Mouse (Mus musculus) layer of hippocampus, adult 2 months (tissue): ENCODE data around the gene Luc7l3. TPM values are rescaled to one million over a fixed set of nuclear protein-coding genes. Genes with fewer than 3 reads are reported as not detected.

ENCODE experiments used
- DNase-seq, 2 experiments: peaks; one replicate each; pipeline ENCODE4 v3.0.0; 2022; ENCODE audit warnings: low spot score in 2 of 2
- H3K27ac ChIP-seq: fragments of 200-600 bp; 2 replicates; pipeline ENCODE4 v1.8.1; 2022
- H3K4me3 ChIP-seq: fragments of 200-600 bp; 2 replicates; pipeline ENCODE4 v1.8.1; 2022; ENCODE audit warnings: mild to moderate bottlenecking
- CTCF ChIP-seq: fragments of 200-600 bp; conservative IDR thresholded peaks from 2 replicates; pipeline ENCODE4 v1.8.1; 2022; ENCODE audit warnings: antibody characterized with exemption, mild to moderate bottlenecking, moderate library complexity
- long read RNA-seq, 2 experiments: library from polyadenylated mRNA; stranded (forward); transcript quantifications; one replicate each; pipeline ENCODE4 v2.0.0; 2021; ENCODE audit warnings: borderline mapping rate in 2 of 2
- total RNA-seq, 2 experiments: library from RNA; stranded (reverse); gene quantifications; 2 replicates each; pipeline ENCODE4 v1.2.3; 2021

Luc7l3 gene
- 100 to 1,000 TPM; 115 to 132 TPM for total RNA-seq
- long read RNA-seq, experiment 1, full-length matches to known transcripts: 28 of 43 reads
- long read RNA-seq, experiment 1, partial matches to known transcripts: 3 of 43 reads
- long read RNA-seq, experiment 1, other reads (novel, unspliced or antisense): 12 of 43 reads
- long read RNA-seq, experiment 2, full-length matches to known transcripts: 40 of 65 reads
- long read RNA-seq, experiment 2, partial matches to known transcripts: 9 of 65 reads
- long read RNA-seq, experiment 2, other reads (novel, unspliced or antisense): 16 of 65 reads

DNA sequence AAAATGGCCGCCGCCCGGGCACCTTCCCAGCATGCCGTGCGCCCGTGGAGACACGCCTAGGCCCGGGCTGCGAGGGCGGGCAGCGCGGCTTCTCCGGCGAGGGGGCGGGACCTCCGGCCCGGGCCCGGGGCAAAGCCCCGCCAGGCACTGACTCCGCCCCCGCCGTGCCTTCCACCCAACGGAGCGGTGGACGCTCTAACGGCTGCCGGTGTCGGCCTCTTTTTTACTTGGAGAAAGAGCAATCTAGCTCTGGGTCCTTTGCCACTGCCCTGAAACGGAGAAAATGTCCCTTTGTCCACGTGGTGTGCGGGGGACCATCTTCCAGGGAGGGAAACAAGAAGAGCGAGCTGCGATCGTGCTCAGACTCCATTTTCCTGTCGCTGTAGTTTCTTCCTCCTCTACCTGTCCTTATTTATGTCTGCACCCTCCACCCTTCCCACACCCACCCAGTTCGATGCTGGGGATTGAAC lies at the start of gene Luc7l3:
TSS of gene Luc7l3 (minus strand) at position 58 of the 470 bp plus-strand sequence.
- Histone ChIP-seq H3K4me3 (peak within 1 kb of the TSS; percentile 72), H3K27ac (peak within 1 kb of the TSS; percentile 98)
- peak; percentile 94 to 96 for DNase-seq
- no peak for TF ChIP-seq CTCF

DNA sequence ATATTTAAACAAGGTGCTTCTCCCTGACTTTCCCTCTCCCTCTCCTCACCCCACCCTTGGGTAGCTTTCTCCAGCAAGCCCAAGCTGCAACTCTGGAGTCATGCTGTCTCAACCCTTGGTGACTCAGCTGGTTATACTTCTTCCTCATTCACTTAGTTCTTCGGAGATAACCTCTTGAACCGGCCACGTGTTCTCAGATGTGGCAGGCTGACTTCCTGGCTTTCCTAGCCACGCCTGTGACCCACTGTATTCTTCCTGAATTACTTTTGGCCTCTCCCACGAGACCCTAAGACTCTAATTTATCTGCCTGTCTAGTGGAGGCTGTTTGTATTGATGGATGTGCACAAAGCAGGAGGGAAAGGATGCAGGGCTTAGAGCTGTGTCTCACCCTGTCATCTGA lies 49.0 kb upstream of the Luc7l3 start:
- no peak for DNase-seq
- TF ChIP-seq CTCF: no peak
- Histone ChIP-seq H3K4me3 (no peak overlapping the region), H3K27ac (no peak overlapping the region)

DNA sequence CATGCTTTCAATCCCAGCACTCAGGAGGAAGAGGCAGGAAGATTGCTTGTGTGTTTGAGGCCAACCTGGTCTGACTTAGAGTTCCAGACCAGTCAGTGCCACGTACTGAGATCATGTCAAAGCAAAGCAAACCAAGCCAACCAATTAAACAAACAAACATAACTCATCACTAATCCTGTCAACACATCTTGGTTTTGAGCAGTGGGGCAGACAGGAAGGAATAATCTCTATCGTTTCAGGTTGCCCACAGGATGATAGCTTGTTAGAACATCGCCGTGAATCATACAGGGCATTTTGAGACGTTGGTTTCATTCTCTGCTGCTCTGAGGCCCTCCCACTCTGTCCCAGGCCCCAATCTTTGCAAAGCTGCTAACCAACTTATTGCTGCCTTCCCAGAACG lies 48.2 kb upstream of the Luc7l3 start:
- Histone ChIP-seq H3K27ac (no peak overlapping the region), H3K4me3 (no peak overlapping the region)
- no peak for DNase-seq
- TF ChIP-seq CTCF: no peak

DNA sequence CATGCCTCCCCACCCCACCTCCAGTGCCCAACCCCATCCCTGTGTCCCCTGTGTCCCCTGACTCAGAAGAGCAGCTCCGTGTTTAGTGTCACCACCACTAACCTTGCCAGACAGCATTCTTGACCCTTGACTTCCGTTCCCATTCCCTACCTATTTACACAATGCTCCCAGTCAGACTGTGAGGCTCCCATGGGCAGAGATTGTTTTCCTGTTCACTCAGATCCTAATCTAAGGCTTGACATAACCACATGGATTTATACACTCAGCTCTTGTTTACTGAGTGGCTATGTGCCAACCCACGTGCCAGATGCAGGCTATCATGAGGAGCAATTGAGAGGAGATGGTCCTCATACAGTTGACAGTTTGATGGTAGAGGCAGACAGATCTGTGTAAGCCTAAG lies 43.6 kb upstream of the Luc7l3 start:
- no peak overlapping the region for H3K27ac ChIP-seq
- DNase-seq: no peak
- no peak for TF ChIP-seq CTCF
- no peak overlapping the region for H3K4me3 ChIP-seq

DNA sequence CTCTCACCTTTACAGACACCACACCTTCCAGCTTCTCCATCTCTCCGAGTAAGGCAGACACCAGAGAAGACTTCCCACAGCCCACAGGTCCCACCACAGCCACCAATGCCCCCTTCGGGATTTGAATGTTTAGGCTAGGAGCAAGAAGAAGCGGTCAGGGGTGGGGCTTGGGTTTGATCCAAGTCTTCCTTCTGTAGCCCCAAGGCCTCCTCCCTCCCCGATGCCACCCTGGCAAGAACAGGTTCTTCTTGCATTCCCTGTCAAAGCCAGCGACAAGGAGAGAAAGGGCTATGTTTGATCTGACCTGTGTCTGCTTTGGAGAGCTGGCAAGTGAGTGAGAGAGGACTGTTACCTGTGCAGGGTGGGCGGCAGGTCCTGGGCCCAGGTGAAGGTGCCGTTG lies 41.9 kb upstream of the Luc7l3 start:
- no peak for TF ChIP-seq CTCF
- DNase-seq: no peak
- no peak overlapping the region for H3K4me3 ChIP-seq
- no peak overlapping the region for H3K27ac ChIP-seq

DNA sequence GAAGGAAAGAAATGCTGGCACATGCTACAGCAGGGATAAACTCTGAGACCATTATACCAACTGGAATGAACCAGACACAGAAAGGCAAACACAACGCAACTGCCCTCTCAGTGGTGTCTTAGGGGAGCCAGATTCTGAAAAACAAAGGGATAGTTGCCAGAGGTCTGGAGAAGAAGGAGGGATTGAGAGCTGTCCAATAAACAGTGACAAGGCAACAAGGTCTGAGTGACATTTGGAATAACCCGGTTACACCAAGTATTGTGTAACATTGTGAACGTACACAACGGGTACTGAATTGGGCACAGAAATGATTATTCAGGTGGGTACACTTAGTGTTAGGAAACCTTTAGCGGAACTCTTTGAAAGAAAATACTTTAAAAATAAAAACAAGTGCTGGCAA lies 40.3 kb upstream of the Luc7l3 start:
- no peak for DNase-seq
- no peak overlapping the region for H3K27ac ChIP-seq
- TF ChIP-seq CTCF: no peak
- H3K4me3 ChIP-seq: no peak overlapping the region

DNA sequence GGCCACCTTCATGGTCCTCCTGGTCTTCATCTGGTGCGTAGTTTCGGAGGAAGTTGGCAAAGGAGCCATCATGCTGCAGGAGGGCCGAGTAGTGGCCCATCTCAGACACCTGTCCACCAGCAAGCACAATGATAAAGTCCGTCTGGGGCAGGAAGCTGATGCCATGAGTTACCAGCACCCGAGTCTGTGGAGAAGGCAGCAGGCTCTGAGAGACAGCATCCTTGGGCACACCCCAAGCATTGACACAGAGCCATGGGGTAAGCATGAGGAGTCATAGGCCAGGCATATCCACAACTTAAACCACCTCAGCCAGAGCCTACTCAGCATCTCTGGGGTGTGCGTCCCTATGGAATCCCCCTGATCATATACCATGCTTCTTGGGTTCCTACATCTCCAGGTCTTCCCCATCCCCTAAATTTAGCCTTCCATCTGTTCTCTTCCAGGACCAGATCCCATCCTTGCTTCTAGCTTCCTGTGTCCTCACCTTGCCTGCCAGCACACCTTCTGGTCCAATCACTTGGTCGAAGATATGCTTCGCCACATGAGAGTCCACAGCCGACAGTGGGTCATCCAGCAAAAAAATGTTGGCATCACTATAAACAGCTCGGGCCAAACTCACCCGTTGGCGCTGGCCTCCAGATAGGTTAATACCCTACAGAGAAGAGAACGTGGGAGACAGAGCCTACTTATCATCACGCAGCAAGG lies 39.5 kb upstream of the Luc7l3 start:
- no peak for TF ChIP-seq CTCF
- no peak overlapping the region for H3K4me3 ChIP-seq
- no peak for DNase-seq
- H3K27ac ChIP-seq: no peak overlapping the region

DNA sequence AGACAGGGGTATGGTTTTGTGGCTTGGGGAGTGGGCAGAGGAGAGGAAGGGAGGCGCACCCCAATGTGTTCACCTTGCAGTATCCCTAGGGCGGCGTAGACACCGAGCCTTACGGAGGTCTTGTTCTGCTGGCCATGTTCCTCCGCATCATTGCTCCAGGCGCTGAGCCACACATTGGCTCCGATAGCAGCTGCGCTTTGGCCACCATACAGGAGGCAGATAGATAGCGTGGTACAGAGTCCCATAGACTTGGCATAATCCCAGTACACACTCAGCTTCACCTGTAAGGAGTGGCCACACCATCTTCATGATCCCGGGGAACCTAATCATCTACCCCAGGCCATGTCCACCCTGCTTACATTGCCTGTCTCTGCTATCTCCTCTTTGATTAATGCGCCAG lies 37.4 kb upstream of the Luc7l3 start:
- H3K27ac ChIP-seq: no peak overlapping the region
- no peak for TF ChIP-seq CTCF
- no peak for DNase-seq
- no peak overlapping the region for H3K4me3 ChIP-seq

DNA sequence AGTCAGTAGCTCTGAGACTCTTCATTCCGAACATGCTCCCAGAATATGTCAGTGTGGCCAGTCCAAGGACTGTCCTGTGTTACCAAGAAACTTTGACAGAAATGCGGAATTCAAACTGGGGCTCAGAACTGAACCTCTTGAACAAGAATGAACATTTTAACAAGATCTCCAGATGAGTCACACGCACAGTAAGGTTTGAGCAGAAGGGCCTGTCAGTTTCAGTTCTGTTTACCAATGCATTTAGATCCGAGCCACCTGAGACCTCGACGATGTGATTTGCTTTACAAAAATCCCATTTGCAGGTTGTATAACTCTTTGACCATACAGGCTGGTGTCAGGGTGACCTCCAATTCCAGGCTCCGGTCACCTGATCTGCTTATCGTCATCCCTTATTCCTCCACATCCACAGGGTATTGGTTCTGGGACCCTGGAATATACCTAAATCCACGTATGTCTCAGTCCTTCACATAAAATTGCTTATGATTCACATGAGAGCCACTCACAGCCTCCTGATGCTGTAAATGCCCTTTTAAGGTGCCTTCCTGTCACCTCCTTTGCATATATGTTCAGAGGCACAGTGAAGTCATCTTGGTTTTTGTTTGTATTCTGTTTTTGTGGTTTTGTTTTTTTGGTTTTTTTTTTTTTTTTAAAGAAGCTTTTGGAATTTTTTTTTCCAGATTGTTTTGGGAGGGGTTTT lies 33.9 kb upstream of the Luc7l3 start:
- no peak for DNase-seq
- no peak for TF ChIP-seq CTCF
- H3K4me3 ChIP-seq: no peak overlapping the region
- no peak overlapping the region for H3K27ac ChIP-seq

DNA sequence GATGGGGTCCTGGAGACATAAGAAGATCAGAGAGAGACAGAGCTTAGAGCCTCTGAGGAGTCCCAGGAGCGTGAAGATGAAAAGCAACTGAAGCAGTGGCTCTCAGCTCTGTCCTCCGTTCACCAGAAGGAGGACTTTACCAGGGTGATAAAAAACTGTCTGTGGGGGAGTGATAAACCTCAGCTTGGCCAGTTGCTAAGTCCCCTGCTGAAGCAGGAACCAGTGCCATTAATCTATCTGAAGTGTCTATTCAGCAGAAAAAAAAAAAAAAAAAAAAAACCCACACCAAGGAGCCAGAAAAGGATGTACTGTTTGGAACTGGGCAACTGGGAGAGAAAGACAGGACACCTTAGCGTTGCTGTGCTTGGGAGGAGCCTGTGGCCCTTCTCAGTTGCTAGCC lies 29.3 kb upstream of the Luc7l3 start:
- H3K27ac ChIP-seq: no peak overlapping the region
- no peak for TF ChIP-seq CTCF
- H3K4me3 ChIP-seq: no peak overlapping the region
- DNase-seq: no peak

DNA sequence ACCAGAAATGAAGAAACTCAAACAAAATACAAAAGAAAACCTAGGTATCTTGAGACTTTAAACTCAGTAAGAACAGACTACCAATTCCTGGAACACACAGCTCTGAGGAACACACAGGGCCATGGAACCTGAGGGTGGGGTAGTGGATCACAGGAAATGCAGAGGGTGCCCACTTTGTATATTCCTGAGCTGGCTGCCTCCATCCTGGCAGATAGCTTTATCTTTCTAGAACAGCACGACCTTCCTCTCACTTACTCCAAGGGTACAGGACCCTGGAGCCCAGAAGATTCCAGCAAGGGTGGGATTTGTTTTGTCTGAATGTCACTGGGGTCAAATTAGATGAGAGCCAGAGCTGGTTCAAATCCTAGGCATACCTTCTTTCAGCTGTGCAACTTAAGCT lies 28.5 kb upstream of the Luc7l3 start:
- no peak for TF ChIP-seq CTCF
- DNase-seq: no peak
- Histone ChIP-seq H3K27ac (no peak overlapping the region), H3K4me3 (no peak overlapping the region)

DNA sequence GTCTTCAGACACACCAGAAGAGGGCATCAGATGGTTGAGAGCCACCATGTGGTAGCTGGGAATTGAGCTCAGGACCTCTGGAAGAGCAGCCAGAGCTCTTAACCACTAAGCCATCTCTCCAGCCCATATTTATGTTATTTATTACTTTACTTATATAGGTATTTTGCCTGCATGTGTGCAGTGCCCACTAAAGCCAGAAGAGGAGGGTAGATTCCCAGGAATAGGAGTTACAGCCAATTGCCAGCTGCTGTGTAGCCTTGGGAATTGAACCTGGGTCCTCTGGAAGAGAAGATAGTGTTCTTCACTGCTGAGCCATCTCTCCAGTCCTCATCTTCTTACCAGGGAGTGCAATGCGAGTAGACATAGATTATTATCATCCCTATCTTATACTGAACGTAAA lies 28.1 kb upstream of the Luc7l3 start:
- no peak overlapping the region for H3K27ac ChIP-seq
- TF ChIP-seq CTCF: peak; percentile 39

DNA sequence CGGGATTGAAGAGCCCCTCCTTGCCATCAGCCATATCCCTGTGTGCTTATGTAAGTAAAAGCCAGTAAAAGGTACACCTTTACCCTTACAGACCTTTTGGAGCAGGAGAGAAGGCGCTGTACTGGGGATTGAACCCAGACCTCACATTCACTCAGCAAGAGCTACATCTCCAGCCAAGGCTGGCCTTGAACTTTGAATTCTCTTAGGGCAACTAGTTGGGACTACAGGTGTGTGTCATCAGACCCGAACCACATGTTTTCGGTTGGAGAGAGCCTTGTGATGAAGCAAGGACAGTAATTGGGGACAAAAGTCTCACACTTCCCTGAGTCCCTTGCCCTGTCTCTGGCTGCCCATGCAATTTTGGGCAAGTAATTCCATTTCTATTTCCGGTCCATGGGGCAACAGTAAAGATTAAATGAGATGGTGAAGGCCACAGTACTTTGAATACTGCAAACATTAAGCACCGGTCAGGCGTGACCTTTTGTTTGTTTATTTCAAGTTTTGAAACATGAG lies 25.3 kb upstream of the Luc7l3 start:
- Histone ChIP-seq H3K4me3 (no peak overlapping the region), H3K27ac (no peak overlapping the region)
- no peak for TF ChIP-seq CTCF
- DNase-seq: no peak

More for the DNA sequence above, 28.1 kb upstream of the Luc7l3 start:
- H3K4me3 ChIP-seq: no peak overlapping the region
- no peak for DNase-seq

DNA sequence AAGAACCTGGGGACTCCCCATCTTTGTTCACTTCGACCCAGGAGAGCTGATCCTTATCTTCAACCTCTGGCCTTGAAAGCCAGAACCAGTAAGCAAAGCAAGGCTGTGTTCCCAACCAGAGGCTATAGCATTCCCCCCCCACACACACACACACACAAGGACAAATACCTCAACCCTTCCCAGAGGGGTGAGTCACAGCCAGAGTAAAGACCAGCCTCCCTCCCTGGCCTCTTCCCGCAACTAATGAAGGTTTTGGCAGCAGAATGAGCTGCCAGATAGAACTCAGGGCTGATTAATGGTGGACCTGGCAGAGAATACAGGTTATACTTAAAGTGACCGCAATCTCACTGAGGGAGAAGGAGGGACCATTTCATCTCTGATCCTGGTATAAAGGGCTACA lies 24.8 kb upstream of the Luc7l3 start:
- H3K4me3 ChIP-seq: no peak overlapping the region
- TF ChIP-seq CTCF: no peak

More for the DNA sequence above, 24.8 kb upstream of the Luc7l3 start:
- no peak overlapping the region for H3K27ac ChIP-seq
- DNase-seq: no peak
